Mouse (Mus musculus) forebrain, embryonic 16.5 days (tissue): ENCODE measurements at regions not wholly inside any gene's neighbourhood (a gene's known extent, or its start where the extent isn't known, plus 50 kb on each side); places are given as distances from the start of the nearest gene placed in this dataset.

ENCODE experiments used
- ATAC-seq: fragments of 200-750 bp; cut with Nextera tagmentation; 2 replicates; pipeline ENCODE4 v1.8.0; 2017; ENCODE audit warnings: mild to moderate bottlenecking, moderate library complexity
- H3K27ac ChIP-seq: fragments of 300-500 bp; sonication (generic); 2 replicates; pipeline ENCODE4 v1.5.1; 2014; ENCODE audit warnings: low read length, control low read depth
- H3K27me3 ChIP-seq: fragments of 300-500 bp; sonication (generic); replicated peaks from 2 replicates; pipeline ENCODE4 v1.6.1; 2014; ENCODE audit warnings: low read length; ENCODE audit not compliant: control insufficient read depth, insufficient read depth
- H3K36me3 ChIP-seq: fragments of 300-500 bp; sonication (generic); 2 replicates; pipeline ENCODE4 v1.6.1; 2014; ENCODE audit not compliant: control insufficient read depth, insufficient read depth
- H3K4me1 ChIP-seq: fragments of 300-500 bp; sonication (generic); replicated peaks from 2 replicates; pipeline ENCODE4 v1.6.1; 2014; ENCODE audit warnings: low read length; ENCODE audit not compliant: control insufficient read depth, insufficient read depth
- H3K4me2 ChIP-seq: fragments of 300-500 bp; sonication (generic); 2 replicates; pipeline ENCODE4 v1.6.1; 2014; ENCODE audit warnings: mild to moderate bottlenecking, low read length, control low read depth
- H3K4me3 ChIP-seq: fragments of 300-500 bp; sonication (generic); replicated peaks from 2 replicates; pipeline ENCODE4 v1.5.1; 2014; ENCODE audit warnings: mild to moderate bottlenecking, low read length, control low read depth
- H3K9ac ChIP-seq: fragments of 300-500 bp; sonication (generic); replicated peaks from 2 replicates; pipeline ENCODE4 v1.6.1; 2014; ENCODE audit warnings: low read depth, low read length, control low read depth
- H3K9me3 ChIP-seq: fragments of 300-500 bp; sonication (generic); 2 replicates; pipeline ENCODE4 v1.6.1; 2016; ENCODE audit warnings: low read length; ENCODE audit not compliant: control insufficient read depth
- WGBS: fragments of 180-500 bp; shearing (Covaris S2); extraction: QIAGEN DNeasy Blood & Tissue Kit; methylation state at CpG from one replicate; pipeline ENCODE4 v1.1.7; 2014; 5-methylcytosine and 5-hydroxymethylcytosine counted together

GRCm38 (mm10) chr3:9942631-9943030 lies 145.3 kb upstream of the Gm9833 start:
- Histone ChIP-seq H3K27ac (no peak overlapping the region), H3K4me2 (no peak overlapping the region), H3K4me3 (no peak overlapping the region), H3K36me3 (no peaks in the 10 kb centered on the region), H3K9ac (no peak overlapping the region), H3K27me3 (no peaks in the 10 kb centered on the region), H3K9me3 (no peaks in the 10 kb centered on the region), H3K4me1 (peaks cover 3% of the 10 kb centered on the region)
- WGBS, result 90% methylated on average over 5 of the region's 5 CpGs
- no peak for ATAC-seq

GRCm38 (mm10) chr3:9947357-9948065 lies 140.4 kb upstream of the Gm9833 start:
- 56% methylated on average over 11 of the region's 11 CpGs for WGBS
- H3K27me3 ChIP-seq, result no peaks in the 10 kb centered on the region
- H3K27ac ChIP-seq, result no peak overlapping the region
- no peak overlapping the region for H3K9ac ChIP-seq
- no peaks in the 10 kb centered on the region for H3K4me1 ChIP-seq
- H3K4me3 ChIP-seq, result no peak overlapping the region
- no peaks in the 10 kb centered on the region for H3K9me3 ChIP-seq
- H3K36me3 ChIP-seq, result no peaks in the 10 kb centered on the region
- no peak overlapping the region for H3K4me2 ChIP-seq
- peak; percentile 95 for ATAC-seq

- peak; percentile 68 for ATAC-seq
- H3K4me1 ChIP-seq, result no peaks in the 10 kb centered on the region
- no peaks in the 10 kb centered on the region for H3K27me3 ChIP-seq
- 71% methylated on average over 7 of the region's 7 CpGs for WGBS
- no peaks in the 10 kb centered on the region for H3K9me3 ChIP-seq
- no peak overlapping the region for H3K9ac ChIP-seq
- no peak overlapping the region for H3K4me2 ChIP-seq
- no peak overlapping the region for H3K27ac ChIP-seq
- H3K4me3 ChIP-seq, result no peak overlapping the region
- H3K36me3 ChIP-seq, result no peaks in the 10 kb centered on the region
Measured at GRCm38 (mm10) chr3:9948114-9948513, 139.8 kb upstream of the Gm9833 start.

- ATAC-seq, result no peak
- Histone ChIP-seq H3K4me1 (no peaks in the 10 kb centered on the region), H3K4me3 (no peak overlapping the region), H3K27ac (no peak overlapping the region), H3K36me3 (no peaks in the 10 kb centered on the region), H3K4me2 (no peak overlapping the region), H3K9me3 (no peaks in the 10 kb centered on the region), H3K27me3 (no peaks in the 10 kb centered on the region), H3K9ac (no peak overlapping the region)
- WGBS, result 93% methylated on average over 3 of the region's 3 CpGs
Measured at GRCm38 (mm10) chr3:9957870-9958269, 130.0 kb upstream of the Gm9833 start.

- H3K9ac ChIP-seq, result no peak overlapping the region
- no peaks in the 10 kb centered on the region for H3K27me3 ChIP-seq
- peak overlapping the region; percentile 17; the same call in 1 of the 2 replicates for H3K4me2 ChIP-seq
- H3K36me3 ChIP-seq, result no peaks in the 10 kb centered on the region
- peak overlapping the region; percentile 71 for H3K27ac ChIP-seq
- ATAC-seq, result peak; percentile 94
- no peaks in the 10 kb centered on the region for H3K4me1 ChIP-seq
- no peaks in the 10 kb centered on the region for H3K9me3 ChIP-seq
- WGBS, result 73% methylated on average over 37 of the region's 37 CpGs
- no peak overlapping the region for H3K4me3 ChIP-seq
Measured at GRCm38 (mm10) chr3:9959716-9960661, 127.9 kb upstream of the Gm9833 start.

GRCm38 (mm10) chr3:9960696-9961095 lies 127.2 kb upstream of the Gm9833 start:
- Histone ChIP-seq H3K27ac (peak overlapping the region; percentile 71), H3K36me3 (no peaks in the 10 kb centered on the region), H3K9ac (no peak overlapping the region), H3K9me3 (no peaks in the 10 kb centered on the region), H3K27me3 (no peaks in the 10 kb centered on the region), H3K4me3 (no peak overlapping the region), H3K4me1 (no peaks in the 10 kb centered on the region), H3K4me2 (no peak overlapping the region)
- WGBS, result 35% methylated on average over 7 of the region's 7 CpGs
- ATAC-seq, result peak; percentile 66
